Mouse (Mus musculus) lung, adult 2 months (tissue): ENCODE results near the gene Rmi1.

Experiments used
- CTCF ChIP-seq: fragments of 200-500 bp; IDR thresholded peaks from 2 replicates; pipeline ENCODE4 v1.5.1; 2011; ENCODE audit warnings: mild to moderate bottlenecking, low read length, control low read depth; ENCODE audit not compliant: insufficient read depth
- POLR2A ChIP-seq: fragments of 200-500 bp; IDR thresholded peaks from 2 replicates; pipeline ENCODE4 v1.6.1; 2011; ENCODE audit warnings: low read depth, mild to moderate bottlenecking, control low read depth, low read length, borderline replicate concordance; ENCODE audit errors: extremely low read depth

DNA sequence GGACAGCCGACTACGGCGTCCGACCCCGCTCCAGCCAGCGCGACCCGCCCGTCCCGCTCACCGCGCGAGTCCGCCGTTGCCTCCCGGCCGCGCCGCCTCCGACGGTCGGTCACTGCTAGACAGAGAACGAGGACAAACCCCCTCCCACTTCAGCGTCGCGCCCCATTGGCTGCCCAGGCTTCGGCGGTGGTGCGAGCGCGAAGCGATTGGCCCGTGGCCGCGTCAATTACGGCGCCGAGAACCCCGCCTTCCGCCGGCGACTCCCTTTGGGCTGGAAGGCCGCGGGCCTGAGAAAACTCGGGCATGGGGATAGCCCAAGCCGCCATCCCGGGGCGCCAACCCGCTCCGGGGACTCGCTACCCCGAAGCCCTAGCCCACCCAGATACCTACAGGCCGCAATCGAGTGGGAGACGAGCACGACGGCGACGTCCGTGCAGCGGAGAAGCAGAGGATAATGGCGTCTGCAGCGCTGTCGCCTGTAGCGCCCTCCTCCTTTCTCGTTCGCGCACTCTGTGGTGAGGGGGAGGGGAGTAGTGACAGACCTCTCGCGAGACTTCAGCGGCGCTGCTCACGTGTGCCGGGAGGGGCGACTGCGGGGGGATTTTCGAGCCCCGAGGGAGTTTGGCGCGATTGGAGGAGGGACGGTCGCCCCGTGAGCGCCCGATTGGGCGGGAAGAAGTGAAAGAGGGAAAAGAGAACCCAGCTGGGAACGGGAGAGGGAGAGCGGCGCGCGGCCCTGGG, at the start of gene Rmi1:
- TF ChIP-seq POLR2A (peak; percentile 100), CTCF (no peak)
